Mouse (Mus musculus) testis, adult 2 months (tissue): ENCODE data around the gene Armcx4.

Source experiments
- CTCF ChIP-seq: fragments of 200-500 bp; IDR thresholded peaks from 2 replicates; pipeline ENCODE4 v1.5.1; 2012; ENCODE audit warnings: low read depth, mild to moderate bottlenecking, inconsistent platforms, low read length, moderate library complexity; ENCODE audit not compliant: control insufficient read depth, insufficient read depth, insufficient replicate concordance
- POLR2A ChIP-seq: fragments of 200-500 bp; IDR thresholded peaks from 2 replicates; pipeline ENCODE4 v1.6.1; 2012; ENCODE audit warnings: low read depth, mild to moderate bottlenecking, inconsistent platforms, low read length, moderate library complexity; ENCODE audit not compliant: control insufficient read depth

DNA sequence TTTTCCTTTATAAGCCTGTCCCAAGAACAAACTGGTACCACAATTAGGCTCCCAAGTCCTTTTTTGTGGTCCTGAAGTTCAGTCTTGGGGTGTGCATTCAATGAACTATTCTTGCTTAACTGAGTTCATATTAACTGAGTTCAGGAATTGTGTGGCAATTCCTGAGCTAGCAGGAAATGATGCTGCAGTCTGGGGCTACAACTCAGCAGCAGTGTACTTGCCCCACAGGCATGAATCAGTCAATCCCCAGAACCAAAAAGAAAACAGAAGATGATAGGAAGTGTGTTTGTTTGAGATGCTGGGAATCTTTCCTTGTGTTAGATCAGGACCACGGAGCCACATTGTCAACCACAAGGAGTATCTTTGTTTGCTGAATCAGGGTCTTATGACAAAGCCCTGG, 34.3 kb upstream of the Armcx4 start:
- no peak for TF ChIP-seq POLR2A
- no peak for TF ChIP-seq CTCF
